Mouse (Mus musculus) NIH3T3 (cell line): ENCODE data around the gene Gigyf1.

Experiments
- DNase-seq: peaks from one replicate; pipeline ENCODE4 v3.0.0-alpha.2; 2012; ENCODE audit warnings: low read depth

The Gigyf1 gene

GRCm38 (mm10) chr5:137570691-137571586 is 52.6 kb downstream of the Gigyf1 start:
- DNase-seq: no peak

GRCm38 (mm10) chr5:137574470-137574901 is 56.1 kb downstream of the Gigyf1 start:
- no peak for DNase-seq
